Mouse (Mus musculus): ENCODE measurements at regions not wholly inside any gene's neighbourhood (a gene's known extent, or its start where the extent isn't known, plus 50 kb on each side); places are given as distances from the start of the nearest gene placed in this dataset.

GRCm38 (mm10) chr2:33997106-33997505 is 109.4 kb upstream of the Mvb12b start:
- no peak for DNase-seq (ENCODE audit: extremely low spot score in 1 of 2, low spot score in 2 of 2)
- H3K4me3 ChIP-seq: no peak overlapping the region
- no peak overlapping the region for H3K27ac ChIP-seq
- intact Hi-C loops (cut with DNase I): no loop called here
- no peak for TF ChIP-seq CTCF (IDR thresholded peaks at IDR 0.05)

- TF ChIP-seq CTCF (IDR thresholded peaks at IDR 0.05): no peak
- no peak for DNase-seq (ENCODE audit: extremely low spot score in 1 of 2, low spot score in 2 of 2)
- H3K4me3 ChIP-seq: no peak overlapping the region
- H3K27ac ChIP-seq: no peak overlapping the region
- intact Hi-C loops (cut with DNase I): no loop called here
Measured at GRCm38 (mm10) chr2:33996331-33996730, 108.6 kb upstream of the Mvb12b start.

GRCm38 (mm10) chr2:33991299-33991698 is 103.6 kb upstream of the Mvb12b start:
- Histone ChIP-seq H3K27ac (no peak overlapping the region), H3K4me3 (no peak overlapping the region)
- TF ChIP-seq CTCF (IDR thresholded peaks at IDR 0.05): no peak
- no peak for DNase-seq (ENCODE audit: extremely low spot score in 1 of 2, low spot score in 2 of 2)
- intact Hi-C loops (cut with DNase I): no loop called here

- no peak for TF ChIP-seq CTCF (IDR thresholded peaks at IDR 0.05)
- Histone ChIP-seq H3K4me3 (no peak overlapping the region), H3K27ac (no peak overlapping the region)
- DNase-seq (ENCODE audit: extremely low spot score in 1 of 2, low spot score in 2 of 2): no peak
- intact Hi-C loops (cut with DNase I): no loop called here
Measured at GRCm38 (mm10) chr2:33990711-33991110, 103.0 kb upstream of the Mvb12b start.

GRCm38 (mm10) chr2:33989555-33990370 is 102.0 kb upstream of the Mvb12b start:
- no peak for TF ChIP-seq CTCF (IDR thresholded peaks at IDR 0.05)
- Histone ChIP-seq H3K27ac (no peak overlapping the region), H3K4me3 (no peak overlapping the region)
- DNase-seq (ENCODE audit: extremely low spot score in 1 of 2, low spot score in 2 of 2): peak in 1 of 2 experiments; percentile 52
- intact Hi-C loops (cut with DNase I): no loop called here

- intact Hi-C loops (cut with DNase I): no loop called here
- Histone ChIP-seq H3K27ac (no peak overlapping the region), H3K4me3 (0 out of 2 replicates have a peak overlapping the region, but pooled peaks have one; percentile 11)
- TF ChIP-seq CTCF (IDR thresholded peaks at IDR 0.05): no peak
- no peak for DNase-seq (ENCODE audit: extremely low spot score in 1 of 2, low spot score in 2 of 2)
Measured at GRCm38 (mm10) chr2:33986420-33986819, 98.7 kb upstream of the Mvb12b start.

GRCm38 (mm10) chr2:33985316-33985715 is 97.6 kb upstream of the Mvb12b start:
- intact Hi-C loops (cut with DNase I): no loop called here
- H3K4me3 ChIP-seq: no peak overlapping the region
- DNase-seq (ENCODE audit: extremely low spot score in 1 of 2, low spot score in 2 of 2): no peak
- no peak overlapping the region for H3K27ac ChIP-seq
- no peak for TF ChIP-seq CTCF (IDR thresholded peaks at IDR 0.05)

GRCm38 (mm10) chr2:33983112-33983748 is 95.5 kb upstream of the Mvb12b start:
- no peak overlapping the region for H3K4me3 ChIP-seq
- TF ChIP-seq CTCF (IDR thresholded peaks at IDR 0.05): no peak
- H3K27ac ChIP-seq: no peak overlapping the region
- intact Hi-C loops (cut with DNase I): no loop called here
- no peak for DNase-seq (ENCODE audit: extremely low spot score in 1 of 2, low spot score in 2 of 2)

- no peak for DNase-seq (ENCODE audit: extremely low spot score in 1 of 2, low spot score in 2 of 2)
- H3K27ac ChIP-seq: no peak overlapping the region
- no peak for TF ChIP-seq CTCF (IDR thresholded peaks at IDR 0.05)
- no peak overlapping the region for H3K4me3 ChIP-seq
- intact Hi-C loops (cut with DNase I): no loop called here
Measured at GRCm38 (mm10) chr2:33981936-33982335, 94.2 kb upstream of the Mvb12b start.

GRCm38 (mm10) chr2:33981321-33981720 is 93.6 kb upstream of the Mvb12b start:
- no peak for DNase-seq (ENCODE audit: extremely low spot score in 1 of 2, low spot score in 2 of 2)
- intact Hi-C loops (cut with DNase I): no loop called here
- no peak for TF ChIP-seq CTCF (IDR thresholded peaks at IDR 0.05)
- Histone ChIP-seq H3K4me3 (no peak overlapping the region), H3K27ac (no peak overlapping the region)

- no peak for TF ChIP-seq CTCF (IDR thresholded peaks at IDR 0.05)
- Histone ChIP-seq H3K4me3 (no peak overlapping the region), H3K27ac (no peak overlapping the region)
- intact Hi-C loops (cut with DNase I): no loop called here
- no peak for DNase-seq (ENCODE audit: extremely low spot score in 1 of 2, low spot score in 2 of 2)
Measured at GRCm38 (mm10) chr2:33980884-33981283, 93.1 kb upstream of the Mvb12b start.

- intact Hi-C loops (cut with DNase I): loop anchor here (10.0 kb wide), 1 partner anchor 396 kb away; the partner anchor contains the start of gene Pbx3
- peak; percentile 26 for TF ChIP-seq CTCF (IDR thresholded peaks at IDR 0.05)
- no peak for DNase-seq (ENCODE audit: extremely low spot score in 1 of 2, low spot score in 2 of 2)
Measured at GRCm38 (mm10) chr2:33979276-33979675, 91.5 kb upstream of the Mvb12b start.

More at GRCm38 (mm10) chr2:33979276-33979675, 91.5 kb upstream of the Mvb12b start:
- no peak overlapping the region for H3K4me3 ChIP-seq
- no peak overlapping the region for H3K27ac ChIP-seq

All from left cerebral cortex, adult 2 months (tissue).